Mouse (Mus musculus) limb, embryonic 14.5 days (tissue): ENCODE measurements at regions not wholly inside any gene's neighbourhood (a gene's known extent, or its start where the extent isn't known, plus 50 kb on each side); places are given as distances from the start of the nearest gene placed in this dataset.

Experiments
- ATAC-seq: fragments of 200-750 bp; cut with Nextera tagmentation; 2 replicates; pipeline ENCODE4 v1.8.0; 2017; ENCODE audit warnings: low read depth, moderate number of reproducible peaks, moderate TSS enrichment; ENCODE audit not compliant: low FRiP score
- DNase-seq: peaks from one replicate; pipeline ENCODE4 v3.0.0-alpha.2; 2015; ENCODE audit warnings: low spot score
- H3K27ac ChIP-seq: fragments of 300-500 bp; sonication (generic); replicated peaks from 2 replicates; pipeline ENCODE4 v1.5.1; 2014; ENCODE audit warnings: low read depth, mild to moderate bottlenecking, low read length, moderate library complexity, mixed read lengths
- H3K27me3 ChIP-seq: fragments of 300-500 bp; sonication (generic); 2 replicates; pipeline ENCODE4 v1.6.1; 2014; ENCODE audit warnings: low read length, mixed read lengths; ENCODE audit not compliant: control insufficient read depth, insufficient read depth
- H3K36me3 ChIP-seq: fragments of 300-500 bp; sonication (generic); 2 replicates; pipeline ENCODE4 v1.6.1; 2014; ENCODE audit warnings: mild to moderate bottlenecking, low read length, moderate library complexity, mixed read lengths; ENCODE audit not compliant: control insufficient read depth, insufficient read depth
- H3K4me1 ChIP-seq: fragments of 300-500 bp; sonication (generic); 2 replicates; pipeline ENCODE4 v1.6.1; 2014; ENCODE audit warnings: antibody characterized with exemption, low read length, mixed read lengths; ENCODE audit not compliant: control insufficient read depth, insufficient read depth
- H3K4me2 ChIP-seq: fragments of 300-500 bp; sonication (generic); replicated peaks from 2 replicates; pipeline ENCODE4 v1.6.1; 2014; ENCODE audit warnings: low read depth, mild to moderate bottlenecking, low read length, moderate library complexity; ENCODE audit not compliant: severe bottlenecking
- H3K4me3 ChIP-seq: fragments of 300-500 bp; sonication (generic); replicated peaks from 2 replicates; pipeline ENCODE4 v1.5.1; 2014; ENCODE audit warnings: low read length
- H3K9ac ChIP-seq: fragments of 300-500 bp; sonication (generic); 2 replicates; pipeline ENCODE4 v1.6.1; 2014; ENCODE audit warnings: mild to moderate bottlenecking, low read depth, low read length, moderate library complexity; ENCODE audit not compliant: severe bottlenecking
- H3K9me3 ChIP-seq: fragments of 300-500 bp; sonication (generic); 2 replicates; pipeline ENCODE4 v1.6.1; 2016; ENCODE audit warnings: low read length; ENCODE audit not compliant: control insufficient read depth
- POLR2A ChIP-seq: fragments of 200-500 bp; IDR thresholded peaks from 2 replicates; pipeline ENCODE4 v1.8.0; 2012; ENCODE audit warnings: inconsistent platforms, mild to moderate bottlenecking, moderate library complexity, borderline replicate concordance; ENCODE audit not compliant: insufficient read depth, insufficient read length; ENCODE audit errors: extremely low read depth
- WGBS: fragments of 180-500 bp; shearing (Covaris S2); extraction: QIAGEN DNeasy Blood & Tissue Kit; methylation state at CpG from one replicate; pipeline ENCODE4 v1.1.7; 2014; 5-methylcytosine and 5-hydroxymethylcytosine counted together

GRCm38 (mm10) chr6:107629376-107629775 lies 99.8 kb downstream of the Lrrn1 start:
- Histone ChIP-seq H3K9me3 (no peaks in the 10 kb centered on the region), H3K36me3 (no peaks in the 10 kb centered on the region), H3K4me1 (no peaks in the 10 kb centered on the region), H3K9ac (no peak overlapping the region), H3K27me3 (no peaks in the 10 kb centered on the region), H3K4me3 (no peak overlapping the region), H3K27ac (no peak overlapping the region), H3K4me2 (no peak overlapping the region)
- DNase-seq (peak; percentile 18), ATAC-seq (no peak)
- no peak for TF ChIP-seq POLR2A
- WGBS = 24% methylated on average over 1 of the region's 1 CpGs

- H3K9ac ChIP-seq = no peak overlapping the region
- H3K27me3 ChIP-seq = no peaks in the 10 kb centered on the region
- H3K4me1 ChIP-seq = no peaks in the 10 kb centered on the region
- no peak overlapping the region for H3K4me3 ChIP-seq
- WGBS = 32% methylated on average over 2 of the region's 2 CpGs
- no peaks in the 10 kb centered on the region for H3K36me3 ChIP-seq
- no peaks in the 10 kb centered on the region for H3K9me3 ChIP-seq
- H3K27ac ChIP-seq = no peak overlapping the region
- H3K4me2 ChIP-seq = no peak overlapping the region
- ATAC-seq (no peak), DNase-seq (no peak)
- TF ChIP-seq POLR2A = no peak
These were observed 116.2 kb downstream of the Lrrn1 start for GRCm38 (mm10) chr6:107645751-107646150.

GRCm38 (mm10) chr6:107653840-107654523 lies 124.4 kb downstream of the Lrrn1 start:
- ATAC-seq = no peak
- no peaks in the 10 kb centered on the region for H3K27me3 ChIP-seq

GRCm38 (mm10) chr6:107657805-107658204 lies 128.2 kb downstream of the Lrrn1 start:
- Histone ChIP-seq H3K36me3 (no peaks in the 10 kb centered on the region), H3K4me3 (no peak overlapping the region), H3K27ac (no peak overlapping the region), H3K4me2 (no peak overlapping the region), H3K4me1 (no peaks in the 10 kb centered on the region), H3K27me3 (no peaks in the 10 kb centered on the region), H3K9me3 (no peaks in the 10 kb centered on the region), H3K9ac (no peak overlapping the region)
- no peak for TF ChIP-seq POLR2A
- DNase-seq (no peak), ATAC-seq (no peak)
- WGBS = 90% methylated on average over 2 of the region's 2 CpGs

More at GRCm38 (mm10) chr6:107653840-107654523, 124.4 kb downstream of the Lrrn1 start:
- Histone ChIP-seq H3K4me2 (no peak overlapping the region), H3K27ac (no peak overlapping the region), H3K9me3 (no peaks in the 10 kb centered on the region), H3K36me3 (no peaks in the 10 kb centered on the region), H3K4me1 (no peaks in the 10 kb centered on the region), H3K4me3 (no peak overlapping the region), H3K9ac (no peak overlapping the region)
- no peak for TF ChIP-seq POLR2A
- DNase-seq = no peak

- H3K36me3 ChIP-seq = no peaks in the 10 kb centered on the region
- no peaks in the 10 kb centered on the region for H3K9me3 ChIP-seq
- no peaks in the 10 kb centered on the region for H3K4me1 ChIP-seq
- H3K4me2 ChIP-seq = no peak overlapping the region
- no peak overlapping the region for H3K27ac ChIP-seq
- ATAC-seq (no peak), DNase-seq (no peak)
- no peak for TF ChIP-seq POLR2A
- H3K27me3 ChIP-seq = no peaks in the 10 kb centered on the region
- WGBS = 61% methylated on average over 5 of the region's 5 CpGs
- no peak overlapping the region for H3K9ac ChIP-seq
- no peak overlapping the region for H3K4me3 ChIP-seq
These were observed 131.6 kb downstream of the Lrrn1 start for GRCm38 (mm10) chr6:107661009-107661764.

- no peak overlapping the region for H3K4me2 ChIP-seq
- H3K36me3 ChIP-seq = no peaks in the 10 kb centered on the region
- no peak for ATAC-seq
- no peak overlapping the region for H3K27ac ChIP-seq
- TF ChIP-seq POLR2A = no peak
- WGBS = 86% methylated on average over 4 of the region's 4 CpGs
- no peaks in the 10 kb centered on the region for H3K9me3 ChIP-seq
- no peak overlapping the region for H3K4me3 ChIP-seq
- DNase-seq = no peak
- H3K9ac ChIP-seq = no peak overlapping the region
- no peaks in the 10 kb centered on the region for H3K4me1 ChIP-seq
- no peaks in the 10 kb centered on the region for H3K27me3 ChIP-seq
These were observed 169.7 kb downstream of the Lrrn1 start for GRCm38 (mm10) chr6:107699298-107699697.
